Mouse (Mus musculus): ENCODE data around the gene Phf11b. TPM values are rescaled to one million over a fixed set of nuclear protein-coding genes. Genes with fewer than 3 reads are reported as not detected.

Phf11b gene
- polyA plus RNA-seq (2012; ENCODE audit: low replicate concordance), result 0.20 and 0.94 TPM in 2 replicates

DNA sequence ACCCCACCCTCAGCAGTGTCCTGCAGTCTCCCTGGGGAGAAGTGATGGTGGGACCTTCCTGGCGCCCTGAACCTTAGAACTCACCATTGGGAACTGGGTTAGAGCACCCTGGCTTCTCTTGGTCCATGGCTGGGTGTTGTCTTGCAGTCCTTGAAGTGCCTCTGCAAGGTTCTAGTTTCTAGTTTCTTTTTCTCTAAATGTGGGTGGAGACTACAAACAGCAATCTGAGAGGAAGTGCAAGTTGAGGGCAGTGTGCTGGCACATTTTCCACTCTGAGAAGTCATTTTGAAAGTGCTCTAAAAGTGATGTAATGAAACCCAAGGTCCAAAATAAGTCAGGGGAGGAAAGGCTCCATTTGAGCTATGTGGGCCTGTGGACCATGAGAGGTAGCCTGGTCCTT lies at the start of gene Phf11b:
TSS of gene Phf11b (minus strand) at position 163 of the 400 bp plus-strand sequence.

DNA sequence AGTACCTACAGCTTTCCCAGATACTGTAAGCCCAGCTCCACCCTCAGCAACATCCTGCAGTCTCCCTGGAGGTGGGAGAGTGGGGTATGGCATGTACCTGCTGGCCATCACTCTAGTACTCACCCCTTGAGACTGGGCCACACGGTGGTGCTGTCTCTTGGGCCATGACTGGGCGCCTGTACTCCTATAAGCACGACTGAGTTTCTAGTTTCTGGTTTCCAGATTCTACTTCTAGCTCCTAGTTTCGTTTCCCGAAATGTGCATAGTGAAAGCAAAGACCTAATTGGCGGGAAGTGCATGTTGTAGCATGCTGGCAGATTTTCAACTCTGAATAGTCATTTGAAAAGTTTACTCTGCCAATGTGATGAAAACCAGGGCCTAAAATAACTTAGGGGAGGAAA lies 24.1 kb upstream of the Phf11b start, which contains the start of gene Phf11d:
TSS of gene Phf11d (minus strand) at position 227 of the 401 bp plus-strand sequence.

DNA sequence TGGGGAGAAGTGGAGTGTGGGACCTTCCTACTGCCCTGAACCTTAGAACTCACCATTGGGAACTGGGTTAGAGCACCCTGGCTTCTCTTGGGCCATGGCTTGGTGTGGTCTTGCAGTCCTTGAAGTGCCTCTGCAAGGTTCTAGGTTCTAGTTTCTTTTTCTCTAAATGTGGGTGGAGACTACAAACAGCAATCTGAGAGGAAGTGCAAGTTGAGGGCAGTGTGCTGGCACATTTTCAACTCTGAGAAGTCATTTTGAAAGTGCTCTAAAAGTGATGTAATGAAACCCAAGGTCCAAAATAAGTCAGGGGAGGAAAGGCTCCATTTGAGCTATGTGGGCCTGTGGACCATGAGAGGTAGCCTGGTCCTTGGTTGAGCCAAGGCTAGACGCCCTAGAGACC lies 43.8 kb downstream of the Phf11b start, which contains the start of gene Phf11a:
TSS of gene Phf11a (minus strand) at position 132 of the 400 bp plus-strand sequence.

Other genes starting within 250 kb of the Phf11b start
- gene 1700129C05Rik, start 198.5 kb downstream of the Phf11b start, polyA plus RNA-seq (2012; ENCODE audit: low replicate concordance), result not detected in 2 replicates
- not detected in 2 replicates for gene Gm5142, start 162.6 kb downstream of the Phf11b start, polyA plus RNA-seq (2012; ENCODE audit: low replicate concordance)
- 8.3 and 14.6 TPM in 2 replicates for gene Rcbtb1, start 140.1 kb downstream of the Phf11b start, polyA plus RNA-seq (2012; ENCODE audit: low replicate concordance)
- gene Gm6904, start 81.1 kb downstream of the Phf11b start, polyA plus RNA-seq (2012; ENCODE audit: low replicate concordance), result not detected in 2 replicates
- gene Phf11a, start 43.8 kb downstream of the Phf11b start, polyA plus RNA-seq (2012; ENCODE audit: low replicate concordance), result 0.30 TPM in 1 of 2 replicates, not detected in the other
- gene Phf11d, start 24.1 kb upstream of the Phf11b start, polyA plus RNA-seq (2012; ENCODE audit: low replicate concordance), result 0.27 and 0.32 TPM in 2 replicates
- 0.16 and 0.19 TPM in 2 replicates for gene Phf11c, start 54.0 kb upstream of the Phf11b start, polyA plus RNA-seq (2012; ENCODE audit: low replicate concordance)
- gene Setdb2, start 99.5 kb upstream of the Phf11b start, polyA plus RNA-seq (2012; ENCODE audit: low replicate concordance), result 10.2 and 14.5 TPM in 2 replicates
- gene Cab39l, start 99.6 kb upstream of the Phf11b start, polyA plus RNA-seq (2012; ENCODE audit: low replicate concordance), result 0.54 and 2.0 TPM in 2 replicates

Measured in leukemia stem cell, adult 10-12 weeks (primary cell).